Mouse (Mus musculus) hindbrain, embryonic 13.5 days (tissue): ENCODE measurements around the gene Ssc4d. TPM values are rescaled to one million over a fixed set of nuclear protein-coding genes. Genes with fewer than 3 reads are reported as not detected.

Experiments
- ATAC-seq: fragments of 200-750 bp; cut with Nextera tagmentation; 2 replicates; pipeline ENCODE4 v1.8.0; 2017; ENCODE audit warnings: moderate TSS enrichment; ENCODE audit not compliant: low FRiP score
- H3K27ac ChIP-seq: fragments of 300-500 bp; sonication (generic); 2 replicates; pipeline ENCODE4 v1.5.1; 2015; ENCODE audit warnings: inconsistent platforms, mild to moderate bottlenecking, moderate library complexity
- H3K27me3 ChIP-seq: fragments of 300-500 bp; sonication (generic); 2 replicates; pipeline ENCODE4 v1.6.1; 2015; ENCODE audit warnings: mild to moderate bottlenecking, inconsistent platforms
- H3K36me3 ChIP-seq: fragments of 300-500 bp; sonication (generic); 2 replicates; pipeline ENCODE4 v1.6.1; 2015; ENCODE audit warnings: mild to moderate bottlenecking, inconsistent platforms
- H3K4me1 ChIP-seq: fragments of 300-500 bp; sonication (generic); replicated peaks from 2 replicates; pipeline ENCODE4 v1.6.1; 2015; ENCODE audit warnings: inconsistent platforms
- H3K4me2 ChIP-seq: fragments of 300-500 bp; sonication (generic); 2 replicates; pipeline ENCODE4 v1.6.1; 2015; ENCODE audit warnings: inconsistent platforms, mild to moderate bottlenecking, moderate library complexity
- H3K4me3 ChIP-seq: fragments of 300-500 bp; sonication (generic); 2 replicates; pipeline ENCODE4 v1.5.1; 2015; ENCODE audit warnings: mild to moderate bottlenecking, inconsistent platforms
- H3K9ac ChIP-seq: fragments of 300-500 bp; sonication (generic); 2 replicates; pipeline ENCODE4 v1.6.1; 2015; ENCODE audit warnings: mild to moderate bottlenecking, inconsistent platforms
- H3K9me3 ChIP-seq: fragments of 300-500 bp; sonication (generic); 2 replicates; pipeline ENCODE4 v1.6.1; 2016; ENCODE audit warnings: inconsistent platforms
- WGBS: fragments of 180-500 bp; shearing (Covaris S2); methylation state at CpG from one replicate; pipeline ENCODE4 v1.1.7; 2015; 5-methylcytosine and 5-hydroxymethylcytosine counted together
- polyA plus RNA-seq: library from polyadenylated mRNA; unstranded; fragments of >200 nt; fragmentation: Nextera tagmentation; extraction: Ambion mirVana; gene quantifications from 2 replicates; pipeline ENCODE4 v1.2.1, GENCODE M21; 2015

Gene Ssc4d
- polyA plus RNA-seq, 1 experiment from 2014 or later: 0.61 TPM

GRCm38 (mm10) chr5:135952830-135953229 lies 21.5 kb downstream of the Ssc4d start:
- Histone ChIP-seq H3K27ac (no peak overlapping the region), H3K4me2 (no peak overlapping the region), H3K9me3 (no peaks in the 10 kb centered on the region), H3K27me3 (no peaks in the 10 kb centered on the region), H3K9ac (no peak overlapping the region), H3K4me3 (no peak overlapping the region), H3K36me3 (no peaks in the 10 kb centered on the region), H3K4me1 (peaks cover 11% of the 10 kb centered on the region)
- no peak for ATAC-seq
- 83% methylated on average over 2 of the region's 2 CpGs for WGBS

- Histone ChIP-seq H3K9me3 (no peaks in the 10 kb centered on the region), H3K27ac (no peak overlapping the region), H3K27me3 (no peaks in the 10 kb centered on the region), H3K36me3 (no peaks in the 10 kb centered on the region), H3K4me2 (no peak overlapping the region), H3K9ac (no peak overlapping the region), H3K4me1 (0 out of 2 replicates have a peak, but pooled peaks cover 3% of the 10 kb centered on the region), H3K4me3 (no peak overlapping the region)
- WGBS: 97% methylated on average over 2 of the region's 2 CpGs
- no peak for ATAC-seq
Measured at GRCm38 (mm10) chr5:135951660-135952059, 22.7 kb downstream of the Ssc4d start.

- no peaks in the 10 kb centered on the region for H3K36me3 ChIP-seq
- ATAC-seq: no peak
Measured at GRCm38 (mm10) chr5:135950710-135951412, 23.5 kb downstream of the Ssc4d start.

GRCm38 (mm10) chr5:135946621-135947020 lies 27.7 kb downstream of the Ssc4d start:
- Histone ChIP-seq H3K36me3 (no peaks in the 10 kb centered on the region), H3K4me2 (no peak overlapping the region), H3K9ac (no peak overlapping the region), H3K4me1 (peaks cover 4% of the 10 kb centered on the region), H3K9me3 (no peaks in the 10 kb centered on the region), H3K27me3 (no peaks in the 10 kb centered on the region), H3K27ac (no peak overlapping the region), H3K4me3 (no peak overlapping the region)
- 61% methylated on average over 5 of the region's 5 CpGs for WGBS
- 0 out of 2 replicates have a peak, but pooled peaks have one; percentile 10 for ATAC-seq

More at GRCm38 (mm10) chr5:135950710-135951412, 23.5 kb downstream of the Ssc4d start:
- H3K27ac ChIP-seq: no peak overlapping the region
- H3K4me3 ChIP-seq: no peak overlapping the region
- no peaks in the 10 kb centered on the region for H3K27me3 ChIP-seq
- H3K4me2 ChIP-seq: no peak overlapping the region
- no peaks in the 10 kb centered on the region for H3K9me3 ChIP-seq
- no peak overlapping the region for H3K9ac ChIP-seq
- WGBS: 85% methylated on average over 11 of the region's 11 CpGs
- peaks cover 3% of the 10 kb centered on the region for H3K4me1 ChIP-seq

GRCm38 (mm10) chr5:135945916-135946408 lies 28.4 kb downstream of the Ssc4d start:
- Histone ChIP-seq H3K4me1 (peaks cover 4% of the 10 kb centered on the region), H3K36me3 (no peaks in the 10 kb centered on the region), H3K4me3 (no peak overlapping the region), H3K9ac (no peak overlapping the region), H3K9me3 (no peaks in the 10 kb centered on the region), H3K27ac (peak overlapping the region; percentile 62), H3K27me3 (no peaks in the 10 kb centered on the region), H3K4me2 (peak overlapping the region; percentile 19; the same call in 1 of the 2 replicates)
- 0 out of 2 replicates have a peak, but pooled peaks have one; percentile 28 for ATAC-seq
- WGBS: 65% methylated on average over 10 of the region's 10 CpGs

GRCm38 (mm10) chr5:135942710-135943109 lies 31.6 kb downstream of the Ssc4d start:
- no peaks in the 10 kb centered on the region for H3K9me3 ChIP-seq
- H3K36me3 ChIP-seq: no peaks in the 10 kb centered on the region
- H3K27me3 ChIP-seq: no peaks in the 10 kb centered on the region
- no peak overlapping the region for H3K9ac ChIP-seq
- no peak overlapping the region for H3K27ac ChIP-seq
- no peak overlapping the region for H3K4me3 ChIP-seq
- H3K4me2 ChIP-seq: no peak overlapping the region
- WGBS: 68% methylated on average over 6 of the region's 6 CpGs
- no peak for ATAC-seq
- peaks cover 4% of the 10 kb centered on the region for H3K4me1 ChIP-seq

- Histone ChIP-seq H3K27ac (no peak overlapping the region), H3K36me3 (no peaks in the 10 kb centered on the region), H3K4me1 (no peaks in the 10 kb centered on the region), H3K4me2 (no peak overlapping the region), H3K9me3 (no peaks in the 10 kb centered on the region), H3K4me3 (no peak overlapping the region), H3K9ac (no peak overlapping the region), H3K27me3 (no peaks in the 10 kb centered on the region)
- ATAC-seq: no peak
- WGBS: 56% methylated on average over 5 of the region's 5 CpGs
Measured at GRCm38 (mm10) chr5:135940587-135940986, 33.7 kb downstream of the Ssc4d start.

- no peak overlapping the region for H3K4me3 ChIP-seq
- H3K4me1 ChIP-seq: peaks cover 29% of the 10 kb centered on the region
- WGBS: 82% methylated on average over 6 of the region's 6 CpGs
- no peak overlapping the region for H3K4me2 ChIP-seq
- no peak overlapping the region for H3K9ac ChIP-seq
- H3K36me3 ChIP-seq: peaks cover 11% of the 10 kb centered on the region
- no peaks in the 10 kb centered on the region for H3K27me3 ChIP-seq
- H3K27ac ChIP-seq: peak overlapping the region; percentile 98; the same call in 1 of the 2 replicates
- no peak for ATAC-seq
- H3K9me3 ChIP-seq: no peaks in the 10 kb centered on the region
Measured at GRCm38 (mm10) chr5:135935641-135936190, 38.6 kb downstream of the Ssc4d start.

- ATAC-seq: peak; percentile 39
- Histone ChIP-seq H3K27ac (peak overlapping the region; percentile 98), H3K4me1 (peaks cover 34% of the 10 kb centered on the region), H3K36me3 (peaks cover 17% of the 10 kb centered on the region), H3K9me3 (no peaks in the 10 kb centered on the region), H3K4me2 (peak overlapping the region; percentile 49), H3K27me3 (no peaks in the 10 kb centered on the region), H3K4me3 (peak overlapping the region; percentile 94), H3K9ac (peak overlapping the region; percentile 95)
- WGBS: 53% methylated on average over 7 of the region's 7 CpGs
Measured at GRCm38 (mm10) chr5:135935176-135935523, 39.2 kb downstream of the Ssc4d start.

GRCm38 (mm10) chr5:135934481-135935175 lies 39.7 kb downstream of the Ssc4d start, which contains the start of gene Ywhag:
Gene Ywhag (minus strand): TSS chr5:135934616.
- Histone ChIP-seq H3K27ac (peak within 1 kb of the TSS; percentile 98), H3K36me3 (peaks cover 22% of the 10 kb centered on the region), H3K9ac (peak within 1 kb of the TSS; percentile 95), H3K4me3 (peak within 1 kb of the TSS; percentile 94), H3K4me2 (peak within 1 kb of the TSS; percentile 57), H3K4me1 (peaks cover 39% of the 10 kb centered on the region), H3K27me3 (no peaks in the 10 kb centered on the region), H3K9me3 (no peaks in the 10 kb centered on the region)
- peak; percentile 94 for ATAC-seq
- under 1% methylated on average over 39 of the region's 48 CpGs for WGBS

GRCm38 (mm10) chr5:135933900-135934441 lies 40.4 kb downstream of the Ssc4d start:
- Histone ChIP-seq H3K36me3 (peaks cover 28% of the 10 kb centered on the region), H3K4me1 (peaks cover 45% of the 10 kb centered on the region), H3K27ac (peak overlapping the region; percentile 98), H3K4me2 (peak overlapping the region; percentile 57), H3K4me3 (peak overlapping the region; percentile 94), H3K27me3 (no peaks in the 10 kb centered on the region), H3K9ac (peak overlapping the region; percentile 95), H3K9me3 (no peaks in the 10 kb centered on the region)
- ATAC-seq: peak; percentile 82
- WGBS: under 1% methylated on average over 33 of the region's 35 CpGs
